Mouse (Mus musculus): ENCODE measurements around the gene Msx1. TPM values are rescaled to one million over a fixed set of nuclear protein-coding genes. Genes with fewer than 3 reads are reported as not detected.

The Msx1 gene
- polyA plus RNA-seq (2012; ENCODE audit: insufficient read depth, low replicate concordance): not detected in 2 replicates

GRCm38 (mm10) chr5:37824461-37824795 lies at the start of gene Msx1:
TSS of gene Msx1 (minus strand) at chr5:37824583.
- Histone ChIP-seq H3K4me3 (replicated peaks) (peak within 1 kb of the TSS; percentile 92), H3K4me1 (peaks cover 44% of the 10 kb centered on the region), H3K9me3 (peaks cover 20% of the 10 kb centered on the region), H3K27me3 (replicated peaks) (peaks cover 98% of the 10 kb centered on the region), H3K36me3 (replicated peaks; ENCODE audit: low read length) (no peaks in the 10 kb centered on the region)
- TF ChIP-seq GATA1 (IDR thresholded peaks at IDR 0.05; ENCODE audit: borderline replicate concordance, low read length) (no peak), FLI1 (IDR thresholded peaks at IDR 0.05; ENCODE audit: low read length) (no peak)

DNA sequence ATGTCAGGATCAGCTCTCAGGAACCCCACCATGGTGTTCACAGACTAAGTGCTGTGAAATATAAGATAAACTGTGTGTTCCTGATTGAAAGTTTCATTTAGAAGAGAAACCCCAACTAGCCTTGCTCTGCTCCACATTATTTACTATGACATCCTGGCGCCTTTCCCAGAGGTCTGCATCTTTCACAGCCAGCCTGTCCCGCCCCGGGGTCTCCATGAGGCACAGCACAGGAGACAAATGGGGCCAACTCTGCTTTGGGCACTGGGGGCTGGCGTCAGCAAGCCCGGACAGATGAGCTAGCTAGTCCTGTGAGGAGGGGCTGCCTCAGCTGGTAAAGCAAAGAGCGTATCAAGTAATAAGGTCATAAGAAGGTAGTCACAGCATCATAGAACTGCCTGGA lies 41.1 kb upstream of the Msx1 start:
- H3K36me3 ChIP-seq (replicated peaks; ENCODE audit: low read length): no peaks in the 10 kb centered on the region
- H3K9me3 ChIP-seq: no peaks in the 10 kb centered on the region
- no peak for TF ChIP-seq GATA1 (IDR thresholded peaks at IDR 0.05; ENCODE audit: borderline replicate concordance, low read length)
- no peak for TF ChIP-seq FLI1 (IDR thresholded peaks at IDR 0.05; ENCODE audit: low read length)
- no peak overlapping the region for H3K4me3 ChIP-seq (replicated peaks)
- no peaks in the 10 kb centered on the region for H3K4me1 ChIP-seq
- H3K27me3 ChIP-seq (replicated peaks): peaks cover 5% of the 10 kb centered on the region

DNA sequence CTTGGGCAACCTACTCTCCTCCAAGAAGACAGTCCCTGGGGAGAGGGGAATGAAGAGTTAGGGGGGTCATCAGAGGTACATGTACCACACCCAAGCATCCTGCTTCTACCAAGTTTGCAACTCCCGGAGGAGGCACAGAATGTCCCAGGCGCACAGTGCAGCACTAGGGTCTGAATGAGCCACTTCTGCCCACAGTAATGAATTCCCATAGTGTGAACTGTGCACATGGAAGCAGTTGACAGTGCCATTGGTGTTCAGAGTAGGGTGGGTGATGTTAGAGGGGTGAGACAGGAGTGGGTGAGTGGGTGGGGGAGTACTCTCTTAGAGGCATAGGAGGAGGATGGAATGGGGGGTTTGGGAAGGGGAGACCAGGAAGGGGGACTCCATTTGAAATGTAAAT lies 39.9 kb upstream of the Msx1 start:
- H3K9me3 ChIP-seq: no peaks in the 10 kb centered on the region
- peaks cover 9% of the 10 kb centered on the region for H3K27me3 ChIP-seq (replicated peaks)
- no peaks in the 10 kb centered on the region for H3K4me1 ChIP-seq
- no peak for TF ChIP-seq GATA1 (IDR thresholded peaks at IDR 0.05; ENCODE audit: borderline replicate concordance, low read length)
- TF ChIP-seq FLI1 (IDR thresholded peaks at IDR 0.05; ENCODE audit: low read length): no peak
- no peak overlapping the region for H3K4me3 ChIP-seq (replicated peaks)
- H3K36me3 ChIP-seq (replicated peaks; ENCODE audit: low read length): no peaks in the 10 kb centered on the region

- H3K9me3 ChIP-seq: no peaks in the 10 kb centered on the region
- no peak overlapping the region for H3K4me3 ChIP-seq (replicated peaks)
- peaks cover 11% of the 10 kb centered on the region for H3K27me3 ChIP-seq (replicated peaks)
- H3K4me1 ChIP-seq: no peaks in the 10 kb centered on the region
- no peak for TF ChIP-seq GATA1 (IDR thresholded peaks at IDR 0.05; ENCODE audit: borderline replicate concordance, low read length)
- no peak for TF ChIP-seq FLI1 (IDR thresholded peaks at IDR 0.05; ENCODE audit: low read length)
- H3K36me3 ChIP-seq (replicated peaks; ENCODE audit: low read length): no peaks in the 10 kb centered on the region
Measured at GRCm38 (mm10) chr5:37860846-37861245, 36.5 kb upstream of the Msx1 start.

GRCm38 (mm10) chr5:37860151-37860721 lies 35.9 kb upstream of the Msx1 start:
- no peaks in the 10 kb centered on the region for H3K9me3 ChIP-seq
- no peak for TF ChIP-seq FLI1 (IDR thresholded peaks at IDR 0.05; ENCODE audit: low read length)
- TF ChIP-seq GATA1 (IDR thresholded peaks at IDR 0.05; ENCODE audit: borderline replicate concordance, low read length): no peak
- H3K27me3 ChIP-seq (replicated peaks): peaks cover 11% of the 10 kb centered on the region

GRCm38 (mm10) chr5:37857763-37858545 lies 33.6 kb upstream of the Msx1 start:
- Histone ChIP-seq H3K9me3 (peaks cover 6% of the 10 kb centered on the region), H3K27me3 (replicated peaks) (peaks cover 11% of the 10 kb centered on the region), H3K4me3 (replicated peaks) (no peak overlapping the region), H3K36me3 (replicated peaks; ENCODE audit: low read length) (no peaks in the 10 kb centered on the region), H3K4me1 (no peaks in the 10 kb centered on the region)
- TF ChIP-seq GATA1 (IDR thresholded peaks at IDR 0.05; ENCODE audit: borderline replicate concordance, low read length) (no peak), FLI1 (IDR thresholded peaks at IDR 0.05; ENCODE audit: low read length) (no peak)

More at GRCm38 (mm10) chr5:37860151-37860721, 35.9 kb upstream of the Msx1 start:
- Histone ChIP-seq H3K4me3 (replicated peaks) (no peak overlapping the region), H3K4me1 (no peaks in the 10 kb centered on the region), H3K36me3 (replicated peaks; ENCODE audit: low read length) (no peaks in the 10 kb centered on the region)

GRCm38 (mm10) chr5:37856057-37856456 lies 31.7 kb upstream of the Msx1 start:
- TF ChIP-seq GATA1 (IDR thresholded peaks at IDR 0.05; ENCODE audit: borderline replicate concordance, low read length) (no peak), FLI1 (IDR thresholded peaks at IDR 0.05; ENCODE audit: low read length) (no peak)
- H3K36me3 ChIP-seq (replicated peaks; ENCODE audit: low read length): no peaks in the 10 kb centered on the region
- peaks cover 9% of the 10 kb centered on the region for H3K27me3 ChIP-seq (replicated peaks)
- H3K4me3 ChIP-seq (replicated peaks): no peak overlapping the region
- H3K4me1 ChIP-seq: no peaks in the 10 kb centered on the region
- H3K9me3 ChIP-seq: peaks cover 9% of the 10 kb centered on the region

DNA sequence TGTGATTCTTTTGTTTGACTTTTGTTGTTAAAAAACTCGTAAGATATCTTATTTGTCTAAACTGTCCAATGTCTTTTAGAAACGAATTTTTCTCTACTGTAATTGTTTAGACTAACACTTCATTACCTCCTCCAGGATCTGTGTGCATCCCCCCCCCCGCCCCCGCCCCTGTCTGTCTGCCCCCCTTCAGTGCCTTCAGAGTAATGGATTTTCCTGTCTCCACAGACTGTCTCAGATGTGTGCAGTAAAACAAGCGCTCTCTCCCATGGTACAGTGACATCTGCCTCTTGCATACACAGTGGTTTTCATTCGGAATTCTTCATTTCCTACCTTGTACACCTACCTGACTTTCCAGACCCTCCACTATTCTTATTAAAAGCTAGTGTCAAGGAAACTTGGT lies 29.9 kb upstream of the Msx1 start:
- TF ChIP-seq FLI1 (IDR thresholded peaks at IDR 0.05; ENCODE audit: low read length) (no peak), GATA1 (IDR thresholded peaks at IDR 0.05; ENCODE audit: borderline replicate concordance, low read length) (no peak)

DNA sequence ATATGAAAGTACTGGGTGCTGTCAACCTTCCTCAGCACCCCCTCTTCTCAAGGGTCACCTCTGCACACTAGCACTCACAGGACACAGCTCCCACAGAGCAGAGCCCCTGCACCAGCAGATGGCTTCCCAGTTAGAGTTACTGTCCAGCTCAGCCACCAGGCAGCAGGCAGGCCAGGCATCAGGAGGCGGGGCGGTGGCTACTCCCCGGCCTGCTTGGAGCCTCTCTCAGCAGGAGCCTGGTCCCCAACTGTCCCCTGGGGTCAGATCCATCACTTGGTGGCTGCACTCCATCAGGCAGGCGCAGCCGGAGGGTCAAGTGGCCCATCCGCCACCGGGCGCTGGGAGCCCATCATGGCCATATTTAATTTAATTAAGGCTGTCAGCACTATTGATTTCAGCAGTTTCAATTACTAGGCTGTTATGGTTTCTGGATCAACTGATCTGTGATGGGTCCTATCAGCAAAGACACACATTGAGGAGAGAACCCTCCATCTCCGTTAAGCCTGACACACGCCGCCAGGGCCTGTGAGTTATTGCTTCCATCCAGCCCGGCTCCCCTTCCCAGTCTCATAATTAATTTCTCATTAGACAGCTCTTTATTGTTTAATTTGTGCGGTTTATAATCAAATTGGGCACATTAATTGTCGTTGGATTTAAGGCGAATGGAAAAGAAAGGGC lies 27.1 kb upstream of the Msx1 start:
- Histone ChIP-seq H3K27me3 (replicated peaks) (no peaks in the 10 kb centered on the region), H3K4me1 (no peaks in the 10 kb centered on the region), H3K4me3 (replicated peaks) (no peak overlapping the region), H3K9me3 (peaks cover 13% of the 10 kb centered on the region), H3K36me3 (replicated peaks; ENCODE audit: low read length) (no peaks in the 10 kb centered on the region)
- no peak for TF ChIP-seq FLI1 (IDR thresholded peaks at IDR 0.05; ENCODE audit: low read length)
- TF ChIP-seq GATA1 (IDR thresholded peaks at IDR 0.05; ENCODE audit: borderline replicate concordance, low read length): no peak

More for the DNA sequence above, 29.9 kb upstream of the Msx1 start:
- H3K9me3 ChIP-seq: peaks cover 9% of the 10 kb centered on the region
- peaks cover 4% of the 10 kb centered on the region for H3K27me3 ChIP-seq (replicated peaks)
- H3K4me1 ChIP-seq: no peaks in the 10 kb centered on the region
- H3K36me3 ChIP-seq (replicated peaks; ENCODE audit: low read length): no peaks in the 10 kb centered on the region
- H3K4me3 ChIP-seq (replicated peaks): no peak overlapping the region
